Mouse (Mus musculus) liver, embryonic 15.5 days (tissue): Measurements from ENCODE around the gene Dhrs4. TPM values are rescaled to one million over a fixed set of nuclear protein-coding genes. Genes with fewer than 3 reads are reported as not detected.

Experiments used
- ATAC-seq: fragments of 200-750 bp; cut with Nextera tagmentation; 2 replicates; pipeline ENCODE4 v1.8.0; 2017; ENCODE audit warnings: moderate number of reproducible peaks, mild to moderate bottlenecking, moderate library complexity; ENCODE audit not compliant: insufficient read depth
- H3K27ac ChIP-seq: fragments of 300-500 bp; sonication (generic); replicated peaks from 2 replicates; pipeline ENCODE4 v1.5.1; 2015; ENCODE audit warnings: mild to moderate bottlenecking, inconsistent platforms
- H3K27me3 ChIP-seq: fragments of 300-500 bp; sonication (generic); 2 replicates; pipeline ENCODE4 v1.6.1; 2015; ENCODE audit warnings: mild to moderate bottlenecking, inconsistent platforms
- H3K36me3 ChIP-seq: fragments of 300-500 bp; sonication (generic); replicated peaks from 2 replicates; pipeline ENCODE4 v1.6.1; 2015; ENCODE audit warnings: moderate library complexity, mild to moderate bottlenecking, inconsistent platforms
- H3K4me1 ChIP-seq: fragments of 300-500 bp; sonication (generic); replicated peaks from 2 replicates; pipeline ENCODE4 v1.6.1; 2015; ENCODE audit warnings: inconsistent platforms
- H3K4me2 ChIP-seq: fragments of 300-500 bp; sonication (generic); 2 replicates; pipeline ENCODE4 v1.6.1; 2015; ENCODE audit warnings: moderate library complexity, mild to moderate bottlenecking, inconsistent platforms
- H3K4me3 ChIP-seq: fragments of 300-500 bp; sonication (generic); replicated peaks from 2 replicates; pipeline ENCODE4 v1.5.1; 2015; ENCODE audit warnings: mild to moderate bottlenecking, inconsistent platforms
- H3K9ac ChIP-seq: fragments of 300-500 bp; sonication (generic); 2 replicates; pipeline ENCODE4 v1.6.1; 2015; ENCODE audit warnings: moderate library complexity, mild to moderate bottlenecking, inconsistent platforms
- H3K9me3 ChIP-seq: fragments of 300-500 bp; sonication (generic); replicated peaks from 2 replicates; pipeline ENCODE4 v1.6.1; 2016; ENCODE audit warnings: inconsistent platforms
- WGBS: fragments of 180-500 bp; shearing (Covaris S2); methylation state at CpG from one replicate; pipeline ENCODE4 v1.1.7; 2015; ENCODE audit warnings: mixed read lengths; ENCODE audit not compliant: insufficient replicate concordance; 5-methylcytosine and 5-hydroxymethylcytosine counted together
- polyA plus RNA-seq: library from polyadenylated mRNA; unstranded; fragments of >200 nt; fragmentation: Nextera tagmentation; extraction: Ambion mirVana; gene quantifications from 2 replicates; pipeline ENCODE4 v1.2.1, GENCODE M21; 2015

The Dhrs4 gene
- polyA plus RNA-seq, 1 experiment from 2014 or later: 77.8 TPM

- Histone ChIP-seq H3K27me3 (peaks cover 59% of the 10 kb centered on the region), H3K4me3 (no peak overlapping the region), H3K36me3 (no peaks in the 10 kb centered on the region), H3K4me1 (0 out of 2 replicates have a peak, but pooled peaks cover 3% of the 10 kb centered on the region), H3K9ac (no peak overlapping the region), H3K27ac (no peak overlapping the region), H3K4me2 (no peak overlapping the region), H3K9me3 (no peaks in the 10 kb centered on the region)
- WGBS: 6% methylated on average over 3 of the region's 3 CpGs
- ATAC-seq: no peak
Measured at GRCm38 (mm10) chr14:55527940-55528339, 49.4 kb downstream of the Dhrs4 start.

GRCm38 (mm10) chr14:55536116-55536745 is 57.7 kb downstream of the Dhrs4 start:
- Histone ChIP-seq H3K9ac (no peak overlapping the region), H3K4me1 (peaks cover 28% of the 10 kb centered on the region), H3K9me3 (no peaks in the 10 kb centered on the region), H3K27me3 (peaks cover 4% of the 10 kb centered on the region; the same call in 1 of the 2 replicates), H3K36me3 (no peaks in the 10 kb centered on the region), H3K27ac (no peak overlapping the region), H3K4me2 (no peak overlapping the region), H3K4me3 (no peak overlapping the region)
- WGBS: 47% methylated on average over 6 of the region's 6 CpGs
- no peak for ATAC-seq

Other genes with a start within 250 kb of the Dhrs4 start
- gene Carmil3, start 11.9 kb downstream of the Dhrs4 start, polyA plus RNA-seq: 0.28 and 0.41 TPM in 2 replicates
- not detected in 2 replicates for gene Cpne6, start 31.7 kb downstream of the Dhrs4 start, polyA plus RNA-seq
- gene Nrl, start 46.2 kb downstream of the Dhrs4 start, polyA plus RNA-seq: not detected in 2 replicates
- gene Pck2, start 61.5 kb downstream of the Dhrs4 start, polyA plus RNA-seq: 36.0 and 39.9 TPM in 2 replicates
- gene Dcaf11, start 81.2 kb downstream of the Dhrs4 start, polyA plus RNA-seq: 57.9 and 64.1 TPM in 2 replicates
- 1.6 and 2.1 TPM in 2 replicates for gene A730061H03Rik, start 81.6 kb downstream of the Dhrs4 start, polyA plus RNA-seq
- 1.1 and 1.9 TPM in 2 replicates for gene Fitm1, start 96.9 kb downstream of the Dhrs4 start, polyA plus RNA-seq
- gene Psme1, start 99.4 kb downstream of the Dhrs4 start, polyA plus RNA-seq: 108 and 116 TPM in 2 replicates
- gene Emc9, start 106.5 kb downstream of the Dhrs4 start, polyA plus RNA-seq: 25.6 and 25.9 TPM in 2 replicates
- gene Psme2, start 112.4 kb downstream of the Dhrs4 start, polyA plus RNA-seq: 173 and 191 TPM in 2 replicates
- 9.1 and 12.0 TPM in 2 replicates for gene Rnf31, start 113.0 kb downstream of the Dhrs4 start, polyA plus RNA-seq
- 20.7 and 20.9 TPM in 2 replicates for gene Irf9, start 124.8 kb downstream of the Dhrs4 start, polyA plus RNA-seq
- 1.7 and 1.9 TPM in 2 replicates for gene Rec8, start 139.3 kb downstream of the Dhrs4 start, polyA plus RNA-seq
- gene Ipo4, start 157.2 kb downstream of the Dhrs4 start, polyA plus RNA-seq: 26.6 and 36.7 TPM in 2 replicates
- 0.54 and 0.67 TPM in 2 replicates for gene Gm49378, start 159.1 kb downstream of the Dhrs4 start, polyA plus RNA-seq
- 48.4 and 51.7 TPM in 2 replicates for gene Tm9sf1, start 165.0 kb downstream of the Dhrs4 start, polyA plus RNA-seq
- gene Tssk4, start 171.4 kb downstream of the Dhrs4 start, polyA plus RNA-seq: 0.09 TPM in 1 of 2 replicates, not detected in the other
- 18.4 and 18.5 TPM in 2 replicates for gene Mdp1, start 181.8 kb downstream of the Dhrs4 start, polyA plus RNA-seq
- gene Gmpr2, start 193.2 kb downstream of the Dhrs4 start, polyA plus RNA-seq: 21.2 and 25.6 TPM in 2 replicates
- 218 and 233 TPM in 2 replicates for gene Nedd8, start 193.4 kb downstream of the Dhrs4 start, polyA plus RNA-seq
- 21.0 and 22.4 TPM in 2 replicates for gene Tinf2, start 203.1 kb downstream of the Dhrs4 start, polyA plus RNA-seq
- 2.9 and 3.9 TPM in 2 replicates for gene Tgm1, start 235.2 kb downstream of the Dhrs4 start, polyA plus RNA-seq
- gene Rabggta, start 243.5 kb downstream of the Dhrs4 start, polyA plus RNA-seq: 10.5 and 11.0 TPM in 2 replicates